Mouse (Mus musculus) heart, postnatal 4 days (tissue): ENCODE results near the gene 2610528J11Rik. TPM values are rescaled to one million over a fixed set of nuclear protein-coding genes. Genes with fewer than 3 reads are reported as not detected.
A peak's percentile ranks its signal among the peaks of the same experiment; 100 is the strongest.
"Not testable (repeated sequence)": the region's sequence is repeated elsewhere in the genome, so short reads cannot be mapped to it uniquely, and the experiment has no call there.

Experiments used
- DNase-seq: peaks from one replicate; pipeline ENCODE4 v3.0.0; 2021
- total RNA-seq, 2 experiments: library from RNA; stranded (reverse); gene quantifications; 2 replicates each; pipeline ENCODE4 v1.2.3; 2021

2610528J11Rik gene
- total RNA-seq, result not detected

DNA sequence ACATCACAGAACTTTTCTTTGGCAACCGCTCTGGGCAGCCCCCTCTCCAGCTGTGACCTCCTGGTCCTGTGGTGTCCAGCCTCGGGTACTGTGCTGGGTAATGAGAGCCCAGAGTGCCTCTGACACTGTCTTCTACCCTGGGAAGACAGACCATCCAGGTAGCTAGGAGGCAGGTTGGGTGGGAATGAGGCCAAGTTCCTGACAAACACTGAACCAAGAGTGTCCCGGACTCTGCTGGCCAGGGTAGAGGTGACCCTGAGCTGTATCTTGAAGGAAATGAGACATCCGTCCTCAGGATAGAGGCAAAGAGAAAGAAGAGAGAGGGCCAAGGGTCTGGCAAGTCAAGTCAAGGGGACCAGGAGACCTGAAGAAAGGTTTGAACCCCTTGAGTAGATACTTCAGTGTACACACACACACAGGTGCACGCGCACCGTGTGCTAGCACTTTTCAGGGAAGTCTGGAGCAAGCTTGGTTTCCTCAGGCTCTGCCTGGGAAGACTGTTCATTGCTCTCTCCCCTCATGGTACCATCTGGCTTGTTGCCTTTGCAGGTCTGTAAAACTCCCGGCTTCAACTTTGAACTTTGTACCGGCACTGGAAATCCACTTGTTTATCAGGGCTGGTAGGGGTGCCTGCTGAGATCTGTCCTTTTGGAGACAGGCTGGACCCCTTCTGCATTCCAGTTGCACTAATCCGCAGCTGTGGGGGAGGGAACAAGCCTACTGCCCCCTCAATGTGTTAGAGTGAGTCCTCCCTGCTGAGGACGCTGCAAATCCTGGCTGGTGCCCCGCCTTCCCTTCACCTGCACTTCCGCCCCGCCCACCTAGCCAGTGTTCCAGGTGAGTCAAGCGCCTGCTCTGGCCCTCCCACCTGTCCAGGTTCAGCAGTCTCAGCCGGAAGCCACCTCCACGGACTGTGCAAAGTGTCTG lies at the start of gene 2610528J11Rik:
TSS of gene 2610528J11Rik (plus strand) at position 592 of the 927 bp plus-strand sequence.
- DNase-seq, result no peak

DNA sequence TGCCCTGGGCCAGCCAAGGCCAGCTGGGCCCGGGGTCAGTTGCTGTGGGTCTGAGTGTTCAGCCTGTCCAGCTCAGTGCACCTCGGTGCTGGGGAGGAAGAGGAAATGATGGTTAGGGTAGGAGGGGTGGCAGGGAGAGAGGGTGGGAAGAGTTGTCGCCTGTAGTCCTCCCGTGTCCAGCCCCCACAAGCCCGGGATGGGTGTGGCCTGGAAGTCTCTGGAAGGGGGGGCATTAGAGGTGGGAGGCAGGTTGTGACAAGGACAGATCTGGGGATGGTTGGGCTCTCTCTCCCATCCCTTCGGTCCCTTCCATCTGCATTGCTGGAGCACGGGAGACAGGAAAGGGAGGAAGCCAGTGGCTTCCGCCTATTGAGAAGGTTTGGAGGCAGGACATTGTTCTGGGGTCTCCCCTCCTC lies 37.1 kb upstream of the 2610528J11Rik start, which contains the start of gene Tie1:
TSS of gene Tie1 (minus strand) at position 345 of the 416 bp plus-strand sequence.
- peak; percentile 72 for DNase-seq

DNA sequence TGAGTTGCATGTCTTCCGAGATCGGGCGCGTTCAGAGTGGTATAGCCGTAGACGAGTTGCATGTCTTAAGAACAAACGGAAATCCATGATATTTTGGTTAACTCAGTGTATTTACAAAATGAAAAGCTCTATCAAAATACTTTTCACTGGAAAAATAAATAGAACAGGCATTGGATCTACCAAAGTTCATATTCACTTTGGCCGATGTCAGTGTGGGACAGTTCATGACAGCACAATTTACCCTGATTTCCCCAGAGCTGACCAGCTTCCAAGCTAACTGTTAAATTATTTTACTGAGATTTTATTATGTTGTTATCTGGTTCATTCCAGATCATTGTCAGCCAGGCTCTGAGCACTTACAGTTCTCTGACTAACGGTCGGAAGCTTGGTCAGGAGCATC lies 36.3 kb upstream of the 2610528J11Rik start:
- DNase-seq, result no peak

DNA sequence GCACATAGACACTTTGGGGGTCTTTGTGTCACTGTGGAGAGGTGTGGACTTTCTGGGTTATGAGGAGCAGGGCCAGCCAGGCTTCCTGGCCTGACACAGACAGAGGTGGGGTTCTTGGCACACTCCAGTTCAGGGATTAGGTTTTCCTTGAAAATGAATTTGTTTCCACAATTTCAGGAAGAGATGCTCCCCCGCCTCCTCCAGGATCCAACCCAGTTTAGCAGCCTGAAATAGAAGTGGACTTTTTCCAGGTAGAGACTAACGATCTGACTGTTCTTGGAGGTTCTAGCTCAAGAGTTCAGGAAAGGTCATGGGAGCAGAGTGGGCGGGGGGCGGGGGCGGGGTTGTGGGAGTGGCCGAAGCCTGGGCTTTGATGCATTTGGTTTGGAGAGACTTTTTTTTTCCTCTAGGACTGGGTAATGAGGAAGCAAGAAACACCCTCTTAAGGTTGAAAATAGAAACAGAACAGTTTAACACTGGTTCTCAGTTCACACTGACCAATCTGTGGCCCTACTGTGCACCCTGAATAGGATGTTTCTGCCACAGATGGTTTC lies 26.6 kb upstream of the 2610528J11Rik start:
- DNase-seq, result peak; percentile 24

DNA sequence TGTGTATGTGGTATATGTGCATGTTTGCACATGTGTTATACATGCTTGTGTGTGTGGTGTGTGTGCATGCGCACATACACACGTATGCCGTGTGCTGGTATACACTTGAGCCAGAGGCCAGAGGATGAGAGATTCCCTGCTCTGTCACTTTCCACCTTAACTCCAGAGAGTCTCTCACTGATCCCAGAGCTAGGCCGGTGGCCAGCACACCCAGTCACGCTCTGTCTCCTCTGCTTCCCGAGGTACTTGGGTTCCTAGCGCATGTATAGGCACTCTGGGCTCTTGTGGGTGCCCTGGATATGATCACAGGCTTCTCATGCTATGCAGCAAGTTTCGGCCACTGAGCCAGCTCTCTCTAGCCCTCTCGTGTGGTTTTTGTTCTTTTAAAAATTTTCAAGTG lies 26.0 kb upstream of the 2610528J11Rik start:
- no peak for DNase-seq

DNA sequence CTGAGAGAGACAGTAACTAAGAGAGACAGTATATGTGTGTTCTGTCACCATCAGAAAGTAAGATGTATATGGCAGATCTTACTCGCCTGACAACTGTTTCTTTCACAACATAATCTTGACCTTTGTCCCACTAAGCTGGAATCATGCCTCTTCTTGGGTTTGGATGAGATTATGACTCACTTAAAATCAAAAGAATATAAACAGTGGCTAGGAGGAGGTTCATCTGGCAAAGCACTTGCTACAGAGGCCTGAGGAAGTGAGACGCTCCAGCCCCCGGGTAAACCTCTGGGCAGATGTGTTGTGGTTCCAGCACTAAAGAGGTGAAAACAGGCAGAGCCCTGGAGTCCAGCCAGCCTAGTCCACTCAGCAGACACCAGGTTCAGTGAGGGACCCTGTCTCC lies 21.2 kb upstream of the 2610528J11Rik start:
- DNase-seq, result peak; percentile 43

DNA sequence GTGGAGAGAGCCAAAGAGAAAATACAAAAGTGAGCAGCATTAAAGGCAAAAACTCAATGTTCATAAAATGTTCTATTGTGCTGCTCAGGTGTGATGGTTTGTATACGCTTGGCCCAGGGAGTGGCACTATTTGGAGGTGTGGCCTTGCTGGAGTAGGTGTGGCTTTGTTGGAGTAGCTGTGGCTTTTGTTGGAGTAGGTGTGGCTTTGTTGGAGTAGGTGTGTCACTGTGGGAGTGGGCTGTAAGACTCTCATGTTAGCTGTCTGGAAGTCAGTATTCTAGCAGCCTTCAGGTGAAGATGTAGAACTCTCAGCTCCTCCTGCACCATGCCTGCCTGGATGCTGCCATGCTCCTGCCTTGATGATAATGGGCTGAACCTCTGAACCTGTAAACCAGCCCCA lies 19.6 kb upstream of the 2610528J11Rik start:
- not testable (repeated sequence) for DNase-seq

DNA sequence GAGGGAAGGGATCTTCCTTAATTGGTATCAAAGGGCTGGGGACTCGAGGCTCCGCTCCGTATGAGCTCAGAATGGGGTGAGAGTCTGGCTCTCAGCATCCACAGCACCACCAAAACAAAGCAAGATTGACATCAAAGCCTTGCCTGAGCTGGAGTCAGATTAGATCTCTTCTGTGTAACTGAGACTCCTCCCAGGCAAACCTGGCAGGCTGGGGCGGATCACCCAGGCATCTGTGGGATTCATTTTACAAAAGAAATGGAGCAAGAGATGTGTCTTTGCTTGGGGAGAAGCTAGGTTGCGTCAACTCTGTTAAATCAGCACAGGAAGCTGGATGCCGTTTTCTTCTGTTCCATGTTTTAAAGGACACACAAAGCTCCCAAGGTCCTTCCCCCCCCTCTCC lies 17.7 kb upstream of the 2610528J11Rik start:
- DNase-seq, result peak; percentile 23

DNA sequence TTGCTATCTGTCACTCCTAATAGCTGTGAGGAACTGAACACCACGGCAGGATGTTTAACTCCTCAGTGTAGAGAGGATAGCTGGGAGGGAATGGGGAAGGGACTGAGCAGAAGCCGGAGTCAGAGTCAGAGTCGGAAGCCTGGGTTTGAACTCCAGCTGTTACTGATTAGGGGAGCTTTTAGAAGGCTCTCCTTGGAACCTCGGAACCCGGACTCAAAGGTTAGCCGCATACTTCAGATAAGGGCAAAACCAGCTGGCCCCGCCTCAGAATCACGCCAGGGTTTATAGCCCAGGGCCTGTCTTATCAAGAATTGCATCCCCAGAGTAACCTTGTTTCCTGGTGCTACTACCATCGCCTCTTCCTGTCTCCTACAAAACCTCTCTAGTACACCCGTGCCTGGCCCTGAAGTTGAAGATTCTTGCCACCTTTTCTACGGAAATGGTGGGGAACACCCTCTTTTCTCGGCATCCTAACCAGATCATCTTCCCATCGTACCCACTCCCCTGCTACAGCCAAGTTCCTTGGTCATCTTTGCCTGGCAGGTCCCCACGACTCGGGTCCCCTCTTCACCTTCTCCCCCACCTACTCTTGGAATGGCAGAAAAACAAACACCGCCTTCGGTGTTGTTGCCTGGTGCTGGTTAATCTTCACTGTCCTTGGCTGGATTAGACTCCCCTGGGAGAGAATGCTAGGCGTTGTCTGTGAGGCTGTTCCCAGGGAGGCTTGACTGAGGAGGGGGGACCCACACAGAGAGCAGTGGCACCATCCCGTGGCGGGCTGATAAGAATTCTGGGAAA lies 9.9 kb upstream of the 2610528J11Rik start:
- DNase-seq, result peak; percentile 24

DNA sequence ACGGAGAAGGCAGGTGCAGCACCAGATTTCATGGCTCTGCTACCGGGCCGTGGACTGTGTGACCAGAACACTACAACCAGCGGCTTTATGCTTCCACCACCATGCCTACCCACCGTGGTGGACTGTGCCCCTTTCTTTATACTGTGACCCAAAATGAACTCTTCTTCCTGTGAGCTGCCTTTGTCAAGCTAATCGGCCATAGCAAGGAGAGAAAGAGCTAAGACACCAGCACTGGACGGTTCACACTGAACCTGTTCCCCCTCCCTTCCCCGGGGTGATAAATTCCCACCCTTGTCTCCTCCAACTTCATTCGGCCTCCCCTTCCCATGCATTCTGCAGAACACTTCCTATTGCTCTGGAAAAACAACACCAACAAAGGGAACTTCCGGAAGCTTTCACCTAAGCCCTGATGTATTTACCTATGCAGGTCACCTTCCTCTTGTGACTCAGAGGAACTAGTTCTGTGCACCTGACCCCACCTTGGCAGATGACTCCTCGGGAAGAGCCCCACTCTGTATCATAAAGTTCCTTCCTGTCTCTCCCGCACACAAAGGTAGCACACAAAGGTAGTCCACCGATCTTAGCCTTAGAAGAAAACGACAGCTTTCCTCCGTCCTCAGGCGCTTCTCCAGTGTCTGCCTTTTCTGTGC lies 9.2 kb upstream of the 2610528J11Rik start:
- no peak for DNase-seq

DNA sequence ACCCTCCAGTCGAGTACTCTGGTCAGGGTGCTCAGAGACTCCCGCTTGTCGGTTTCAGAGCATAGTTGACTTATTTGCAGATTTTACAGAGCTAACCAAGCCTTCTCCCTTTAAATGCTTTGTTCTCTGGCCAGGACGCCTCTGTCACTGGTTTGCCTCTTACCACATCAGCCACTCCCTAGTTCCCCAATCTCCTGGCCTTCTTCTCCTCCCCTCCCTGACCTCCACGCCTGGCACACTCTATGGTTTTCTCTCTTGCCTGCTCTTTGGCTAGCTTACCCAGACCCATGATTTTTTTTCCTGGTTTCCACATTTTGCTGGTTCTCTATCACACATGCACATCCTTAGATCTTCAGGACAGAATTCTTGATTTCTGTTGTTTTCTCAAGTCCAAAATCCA lies 8.6 kb upstream of the 2610528J11Rik start:
- no peak for DNase-seq

DNA sequence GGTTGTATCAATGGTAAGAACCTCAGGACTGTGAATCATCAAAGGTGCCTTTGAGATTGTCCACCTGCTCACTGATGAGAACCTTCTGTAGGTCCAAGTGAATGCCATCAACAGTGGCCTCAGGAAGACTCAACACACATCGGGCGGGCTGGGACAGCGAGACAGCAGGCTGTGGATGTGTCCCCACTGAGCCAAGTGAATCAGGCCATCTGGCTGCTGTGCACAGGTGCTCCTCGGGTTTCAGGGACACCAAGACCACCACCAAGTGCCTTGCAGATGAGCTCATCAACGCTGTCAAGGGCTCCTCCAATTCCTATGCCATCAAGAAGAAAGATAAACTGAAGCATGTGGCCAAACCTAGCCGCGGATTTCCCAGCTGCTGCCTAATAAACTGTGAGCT lies 4.6 kb upstream of the 2610528J11Rik start:
- DNase-seq, result no peak

DNA sequence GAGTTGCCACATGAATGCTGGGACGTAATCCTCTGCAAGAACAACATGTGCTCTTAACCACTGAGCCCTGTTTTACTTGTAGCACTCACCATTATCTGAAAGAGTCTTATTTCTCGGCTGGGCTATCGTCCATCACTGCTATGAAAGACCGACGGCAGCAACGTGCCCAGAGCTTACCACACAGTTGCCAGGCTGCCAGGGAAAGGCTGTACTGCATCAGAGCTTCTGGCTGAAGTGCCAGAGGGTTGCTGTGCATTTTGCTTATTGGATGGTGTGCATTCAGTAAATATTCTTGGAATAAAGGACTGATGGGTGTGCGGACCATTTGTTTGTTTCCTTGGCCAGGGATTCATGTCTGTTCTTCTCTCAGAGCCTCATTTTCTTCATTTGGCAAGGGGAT lies 2.8 kb upstream of the 2610528J11Rik start:
- no peak for DNase-seq

DNA sequence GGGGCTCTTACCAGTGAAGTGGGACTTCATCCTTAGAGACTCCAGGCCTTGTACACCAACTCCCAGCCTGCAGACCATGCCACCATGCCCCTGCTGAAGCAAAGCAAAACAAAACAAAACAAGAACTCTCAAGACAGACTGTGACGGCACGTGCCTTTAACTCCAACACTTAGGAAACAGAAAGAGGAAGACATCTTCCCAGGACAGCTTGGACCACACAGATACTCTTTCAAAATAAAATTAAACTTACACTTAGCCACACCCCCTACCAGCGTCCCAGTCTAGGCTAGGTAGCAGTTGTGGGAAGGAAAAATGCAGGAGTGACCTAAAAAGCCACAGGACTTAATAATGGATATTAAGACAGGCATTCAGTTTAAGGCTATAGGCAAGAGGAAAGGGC lies 1.0 kb upstream of the 2610528J11Rik start:
- DNase-seq, result no peak

DNA sequence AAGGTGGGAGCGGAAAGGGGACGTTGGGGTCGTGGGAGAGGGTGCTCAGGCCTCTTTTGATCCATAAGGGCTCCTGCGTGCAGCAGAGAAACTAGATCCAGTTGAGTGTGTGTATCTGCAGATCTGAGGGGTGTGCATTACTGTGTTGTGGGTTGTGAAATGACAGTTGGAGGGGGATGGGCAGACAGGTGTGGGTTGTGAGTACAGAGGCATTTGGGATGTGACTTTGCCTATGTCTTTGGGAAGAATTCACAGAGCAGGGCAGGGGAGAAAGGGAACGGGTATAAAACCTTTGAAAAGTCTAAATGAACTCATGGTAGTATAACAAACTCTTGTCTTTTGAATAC lies 509 bp downstream of the 2610528J11Rik start:
- DNase-seq, result no peak

DNA sequence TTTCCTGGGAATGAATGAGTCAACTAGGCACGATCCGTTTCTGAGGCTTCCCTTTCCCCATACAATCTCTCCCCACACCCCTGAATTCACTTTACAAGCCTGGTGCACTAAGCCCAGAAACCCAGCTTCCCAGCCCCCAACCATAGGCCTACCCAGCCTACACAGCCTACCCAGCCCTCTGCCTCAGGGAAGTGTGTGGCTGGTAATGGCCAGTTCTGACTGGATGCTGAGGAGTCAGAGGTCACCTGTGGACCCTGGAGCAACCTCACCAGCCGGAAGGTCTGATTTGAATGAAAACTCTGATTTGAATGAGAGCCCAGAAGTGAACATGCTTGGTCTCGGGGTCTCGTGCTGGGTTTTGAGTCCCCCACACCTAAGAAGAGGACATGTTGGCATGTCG lies 921 bp downstream of the 2610528J11Rik start:
- no peak for DNase-seq

DNA sequence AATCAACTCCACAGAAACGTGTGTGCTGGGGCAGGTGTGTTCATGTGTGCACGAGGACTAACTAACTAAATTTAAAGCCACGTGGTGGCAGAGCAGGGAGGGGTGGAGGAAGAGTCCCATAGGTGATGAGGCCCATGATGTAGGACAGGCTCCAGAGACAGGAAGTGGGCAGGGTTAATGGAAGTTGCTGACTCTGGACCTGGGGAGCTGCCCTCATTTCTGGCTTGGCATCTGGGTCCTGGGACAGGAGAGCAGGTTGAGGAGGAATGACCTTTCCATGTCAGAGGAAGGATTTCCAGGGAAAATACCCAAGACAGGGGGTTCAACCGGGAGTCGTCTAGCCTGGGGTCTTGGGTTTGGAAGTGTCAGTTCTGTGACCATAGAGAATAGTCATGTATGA lies 5.9 kb downstream of the 2610528J11Rik start:
- no peak for DNase-seq

DNA sequence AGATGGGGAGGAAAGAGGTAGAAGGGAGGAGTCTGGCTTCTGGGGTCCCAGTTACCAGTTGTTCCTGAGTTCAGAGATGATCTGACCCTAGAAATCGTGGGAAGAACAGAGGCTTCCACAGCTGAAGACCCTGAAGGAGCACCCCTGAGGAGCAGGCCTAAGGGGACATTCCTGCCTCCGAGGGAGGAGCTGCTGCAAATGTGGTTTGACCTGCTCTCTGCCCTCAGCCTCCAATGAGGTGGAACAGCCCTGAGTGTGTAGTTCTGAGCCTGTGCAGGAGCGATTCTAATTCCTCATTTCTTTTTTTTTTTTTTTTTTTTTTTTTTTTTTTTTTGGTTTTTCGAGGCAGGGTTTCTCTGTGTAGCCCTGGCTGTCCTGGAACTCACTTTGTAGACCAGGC lies 6.4 kb downstream of the 2610528J11Rik start:
- no peak for DNase-seq

DNA sequence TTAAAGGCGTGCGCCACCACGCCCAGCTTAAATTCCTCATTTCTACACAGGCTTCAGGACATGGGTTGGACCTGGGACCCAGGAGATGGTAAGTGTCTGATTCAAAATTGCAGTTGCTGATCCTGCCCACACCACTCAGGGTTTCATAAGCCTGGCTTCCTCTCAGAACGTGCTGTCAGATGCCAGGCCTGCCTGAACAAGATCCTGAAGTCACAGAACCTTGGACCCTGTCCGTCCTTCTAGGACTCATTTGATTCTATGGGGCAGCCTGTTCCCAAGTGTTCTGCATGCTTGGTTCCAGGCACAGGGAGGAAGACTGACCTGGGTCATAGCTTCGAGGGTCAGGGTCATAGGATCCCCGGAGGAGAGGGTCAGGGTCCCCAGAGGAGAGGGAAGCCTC lies 6.8 kb downstream of the 2610528J11Rik start:
- DNase-seq, result no peak

DNA sequence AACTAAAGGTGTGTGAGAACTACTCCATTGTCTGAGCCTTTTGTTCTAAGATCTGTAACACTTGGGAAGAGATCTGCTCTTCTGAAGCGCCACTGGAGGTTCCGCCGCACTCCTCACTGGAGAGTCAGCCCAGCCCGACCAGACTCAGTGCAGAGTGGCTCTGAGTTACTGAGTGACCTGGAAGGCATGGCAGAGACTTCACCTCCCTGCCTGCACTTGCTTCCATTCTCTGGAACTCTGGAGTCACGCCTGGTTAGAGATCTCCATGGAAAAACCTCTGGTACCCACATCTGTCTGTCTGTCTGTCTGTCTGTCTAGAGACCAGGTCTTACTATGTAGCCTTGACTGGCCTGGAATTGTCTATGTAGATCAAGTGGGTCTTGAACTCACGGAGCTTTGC lies 8.8 kb downstream of the 2610528J11Rik start:
- no peak for DNase-seq

DNA sequence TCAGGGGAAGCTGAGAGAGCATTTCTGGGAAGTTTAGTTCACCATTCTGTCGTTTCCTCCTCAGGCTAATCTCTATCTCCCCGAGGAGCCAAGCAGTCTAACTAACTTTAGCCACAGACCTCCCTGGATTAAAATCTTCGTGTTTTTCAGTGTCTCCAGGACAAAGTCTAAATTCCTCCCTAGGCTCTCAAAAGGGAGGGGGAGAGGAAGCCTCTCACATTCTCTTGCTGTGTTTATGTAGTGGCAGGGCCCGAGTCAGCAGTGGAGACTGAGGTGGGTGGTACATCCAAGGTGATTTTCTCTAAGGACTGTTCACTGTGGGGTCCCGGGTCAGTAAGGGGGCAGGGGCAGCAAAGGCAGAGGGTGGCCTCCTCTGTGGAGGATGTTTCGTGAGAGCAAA lies 11.0 kb downstream of the 2610528J11Rik start:
- no peak for DNase-seq

DNA sequence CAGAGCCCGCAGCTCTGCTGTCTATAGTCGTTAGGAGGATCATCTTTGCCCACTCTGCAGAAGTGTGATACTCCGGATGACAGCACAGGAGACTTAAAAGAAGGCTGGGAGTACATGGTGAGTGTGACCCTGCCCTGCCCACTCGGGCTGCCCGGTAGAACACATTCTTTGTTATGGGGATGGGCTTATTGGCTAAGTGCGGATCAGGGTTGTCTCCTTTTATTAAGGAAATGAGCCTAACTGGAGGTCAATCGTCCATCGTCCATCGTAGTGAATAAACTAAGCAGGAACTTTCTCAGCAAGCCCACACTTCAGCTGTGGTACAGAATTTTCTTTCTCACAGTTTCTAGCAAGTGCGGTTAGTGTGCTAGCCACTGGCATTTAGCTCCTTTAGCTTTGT lies 13.1 kb downstream of the 2610528J11Rik start:
- DNase-seq, result no peak
